Mouse (Mus musculus): ENCODE results near the gene Tmem126a.

Tmem126a gene

DNA sequence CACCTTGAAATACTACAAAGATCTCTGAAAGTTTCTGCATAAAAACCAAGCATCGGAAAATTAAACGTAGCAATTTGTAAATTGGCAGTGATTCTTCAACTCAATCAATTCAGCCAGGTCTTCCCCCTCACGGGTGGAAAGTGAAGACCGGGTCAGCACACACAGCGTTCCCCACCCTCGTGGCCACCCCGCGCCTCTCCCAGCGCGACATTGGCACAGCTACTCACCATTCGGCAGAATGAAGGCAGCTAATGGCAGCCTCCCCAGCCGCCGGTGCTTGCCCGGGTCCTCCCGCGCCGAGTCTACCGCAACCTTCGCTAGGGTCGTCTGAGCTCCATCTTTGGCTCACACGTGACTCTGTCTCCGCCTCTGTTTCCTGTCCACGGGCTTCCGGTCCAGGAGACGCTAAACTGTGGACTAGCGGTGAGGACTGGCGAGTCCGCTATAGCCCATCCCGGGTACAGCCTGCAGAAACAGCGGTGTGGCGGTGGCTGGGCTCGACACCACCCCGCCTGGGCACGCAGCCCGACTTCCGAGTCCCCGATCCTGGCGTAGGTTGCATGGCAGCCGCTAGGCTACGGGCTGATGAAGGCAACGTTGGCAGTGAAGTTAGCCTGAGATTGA, at the start of gene Tmem126a:
Tmem126a (minus strand) TSS at position 385 of the 624 bp plus-strand sequence.
- in situ Hi-C loops (cut with MboI; ENCODE audit: low sequenced_read_pairs): loop anchor here (25.0 kb wide), 1 partner anchor 470 kb away; the partner anchor contains the start of gene Eed

DNA sequence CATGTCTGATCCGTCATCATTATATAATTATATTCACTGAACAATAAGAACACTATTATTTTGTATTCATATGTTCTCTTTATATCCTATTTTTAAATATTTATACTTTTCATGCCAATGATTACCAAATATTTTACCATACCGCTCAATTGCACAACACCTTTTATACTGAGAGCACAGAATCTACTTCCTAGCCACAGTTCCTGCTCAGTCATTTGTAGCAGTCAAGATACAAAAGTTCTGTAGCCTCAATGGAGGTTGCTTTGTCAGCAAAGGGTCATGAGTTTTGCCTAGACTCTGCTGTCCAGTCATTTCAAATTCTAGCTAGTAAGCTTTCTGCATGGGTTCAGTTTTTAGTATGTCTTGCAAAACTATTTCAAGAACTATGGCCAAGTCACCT, 25.6 kb upstream of the Tmem126a start:
- in situ Hi-C loops (cut with MboI; ENCODE audit: low sequenced_read_pairs): no loop called here

DNA sequence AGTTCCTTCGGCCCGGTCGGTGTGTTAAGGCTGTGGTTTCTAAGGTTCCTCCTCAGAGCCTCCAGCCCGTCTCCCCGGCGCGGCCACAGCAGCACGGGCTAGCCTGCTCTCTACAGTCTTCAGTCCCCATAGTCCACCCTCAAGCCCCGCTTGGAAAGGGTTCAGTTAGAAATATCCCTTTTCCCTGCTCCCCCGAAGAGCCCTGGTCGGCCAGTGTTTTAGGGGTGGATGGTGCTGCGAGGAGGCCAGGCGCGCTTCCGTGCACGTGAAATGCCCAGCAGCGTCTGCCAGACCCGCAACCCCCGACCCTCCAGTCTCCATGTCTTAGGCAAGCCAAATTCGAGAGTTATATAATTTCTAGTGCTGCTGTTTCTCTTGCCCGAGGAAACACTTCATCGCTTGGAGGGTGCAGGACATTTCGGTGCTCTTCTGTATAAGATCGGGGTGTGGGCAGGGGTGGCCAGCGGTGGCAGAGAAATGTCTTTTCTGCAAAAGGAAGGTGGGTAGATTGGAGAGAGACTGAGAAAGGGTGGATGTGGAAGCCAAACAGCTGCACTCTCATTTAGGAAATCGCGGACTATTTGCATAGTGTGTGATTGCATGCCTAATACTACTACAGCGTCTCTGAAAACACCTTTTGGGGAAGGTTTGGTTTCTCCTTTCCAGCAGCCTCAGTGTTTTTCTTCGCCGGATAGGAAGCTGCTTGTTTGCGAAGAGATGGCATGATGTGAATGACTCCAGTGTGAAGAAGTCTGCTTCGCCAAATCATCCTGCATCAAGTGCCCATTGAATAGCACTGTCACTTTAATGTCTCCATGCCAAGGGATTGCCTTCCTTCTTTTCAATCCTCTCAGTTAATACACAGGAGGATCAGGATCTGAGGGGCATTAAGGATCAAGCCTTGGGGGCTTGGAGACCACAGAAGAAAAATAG, 19.6 kb upstream of the Tmem126a start, which contains the start of gene Dlg2:
Dlg2 (plus strand) TSS at position 360 of the 933 bp plus-strand sequence.
- in situ Hi-C loops (cut with MboI; ENCODE audit: low sequenced_read_pairs): no loop called here

GRCm38 (mm10) chr7:90475793-90476312, 18.8 kb upstream of the Tmem126a start, which contains the start of gene Tmem126b:
Tmem126b (minus strand) TSS chr7:90476001.
- in situ Hi-C loops (cut with MboI; ENCODE audit: low sequenced_read_pairs): no loop called here

- in situ Hi-C loops (cut with MboI; ENCODE audit: low sequenced_read_pairs): loop anchor here (25.0 kb wide), 1 partner anchor 486 kb away; the partner anchor contains the start of gene Eed
Measured at GRCm38 (mm10) chr7:90473511-90473910, 16.5 kb upstream of the Tmem126a start.

- in situ Hi-C loops (cut with MboI; ENCODE audit: low sequenced_read_pairs): loop anchor here (25.0 kb wide), 1 partner anchor 474 kb away; the partner anchor contains the start of gene Eed
Measured at GRCm38 (mm10) chr7:90461441-90461840, 4.4 kb upstream of the Tmem126a start.

GRCm38 (mm10) chr7:90460930-90461329, 3.9 kb upstream of the Tmem126a start:
- in situ Hi-C loops (cut with MboI; ENCODE audit: low sequenced_read_pairs): loop anchor here (25.0 kb wide), 1 partner anchor 474 kb away; the partner anchor contains the start of gene Eed

DNA sequence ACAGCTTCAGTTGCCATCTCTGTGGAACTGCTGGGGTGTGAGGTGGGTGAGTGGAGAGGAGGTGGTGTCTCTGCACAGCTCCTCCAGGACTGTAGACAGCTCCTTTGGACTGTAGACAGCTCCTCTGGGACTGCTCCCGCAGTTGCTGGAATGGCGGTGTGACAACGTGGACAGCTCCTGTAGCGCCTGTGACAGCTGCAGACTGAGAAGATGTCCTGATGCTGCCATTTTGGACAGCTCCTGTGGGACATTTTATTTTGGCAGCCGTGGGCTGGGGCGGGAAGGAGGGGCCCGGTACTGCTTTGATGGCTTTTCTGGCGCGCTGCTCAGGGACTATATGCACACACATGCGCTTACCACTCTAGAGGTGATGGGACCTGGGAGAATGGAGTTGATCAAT, 3.3 kb upstream of the Tmem126a start:
- in situ Hi-C loops (cut with MboI; ENCODE audit: low sequenced_read_pairs): loop anchor here (25.0 kb wide), 1 partner anchor 473 kb away; the partner anchor contains the start of gene Eed

DNA sequence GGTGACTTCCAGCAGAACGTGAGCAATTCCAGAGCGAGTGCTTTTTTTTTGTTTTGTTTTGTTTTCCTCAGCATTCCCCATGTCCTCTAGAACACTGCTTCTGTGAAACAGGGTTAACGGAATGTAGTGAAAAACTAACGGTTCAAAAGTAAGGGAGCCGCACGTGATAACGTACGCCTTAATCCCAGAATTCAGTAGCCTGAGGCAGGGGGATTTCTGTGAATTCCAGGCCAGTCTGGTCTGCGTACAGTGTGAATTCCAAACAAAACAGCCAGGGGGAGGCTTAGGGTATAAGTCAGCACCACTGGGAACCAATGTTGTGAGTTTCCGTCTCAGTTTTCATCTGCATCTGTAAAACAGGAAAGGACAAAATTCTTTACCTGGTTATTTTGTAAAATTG, 488 bp upstream of the Tmem126a start:
- in situ Hi-C loops (cut with MboI; ENCODE audit: low sequenced_read_pairs): loop anchor here (25.0 kb wide), 1 partner anchor 470 kb away; the partner anchor contains the start of gene Eed

DNA sequence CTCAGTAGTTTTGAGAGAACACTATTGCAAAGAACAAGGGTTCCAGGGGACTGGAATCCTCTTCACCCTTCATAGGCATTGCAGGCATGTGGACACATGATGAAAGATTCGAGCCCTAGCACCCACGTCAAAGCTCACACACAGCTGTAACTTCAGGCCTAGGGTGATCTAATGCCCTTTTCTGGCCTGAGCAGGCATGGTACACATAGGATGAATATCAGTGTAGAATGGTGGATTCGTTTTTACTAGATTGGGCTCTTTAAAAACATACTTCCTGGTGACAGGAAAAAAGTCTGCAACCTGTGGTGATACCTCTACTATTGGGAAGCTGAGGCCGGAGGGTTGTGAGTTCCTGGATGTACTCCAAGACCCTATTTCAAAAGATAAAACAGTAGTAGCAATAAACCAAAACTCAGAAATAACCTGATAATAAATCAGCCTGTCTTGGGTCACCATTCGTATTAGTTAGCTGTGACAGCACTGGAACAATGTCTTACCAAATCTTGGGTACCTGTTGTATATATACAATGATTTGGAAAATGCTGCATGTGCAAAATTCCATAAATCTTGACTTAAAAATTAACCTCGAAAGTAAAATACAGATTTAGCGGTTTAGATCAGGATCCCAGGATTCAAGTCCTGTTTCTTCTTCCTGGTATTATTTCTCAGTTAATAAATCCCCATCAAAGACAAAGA, 732 bp downstream of the Tmem126a start:
- in situ Hi-C loops (cut with MboI; ENCODE audit: low sequenced_read_pairs): loop anchor here (25.0 kb wide), 1 partner anchor 469 kb away; the partner anchor contains the start of gene Eed

DNA sequence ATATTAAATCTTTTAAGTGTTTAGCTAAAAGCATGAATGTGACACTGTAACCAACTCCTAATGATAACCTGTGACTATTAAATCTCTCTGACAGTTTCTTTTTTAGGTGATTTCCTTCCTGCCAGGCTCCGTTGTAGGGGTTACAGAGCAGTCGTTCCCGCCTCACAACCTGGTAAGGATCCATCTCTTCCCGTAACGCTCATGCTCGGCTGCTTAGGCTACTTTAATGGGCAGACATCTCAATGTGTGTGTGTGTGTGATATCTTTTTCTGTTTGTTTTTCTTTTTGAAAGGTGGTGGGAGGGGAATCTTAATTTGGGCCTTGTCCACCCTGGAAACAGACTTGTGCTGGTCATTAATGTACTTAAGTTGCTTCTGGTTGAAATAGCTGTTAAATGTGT, 12.8 kb downstream of the Tmem126a start:
- in situ Hi-C loops (cut with MboI; ENCODE audit: low sequenced_read_pairs): no loop called here

DNA sequence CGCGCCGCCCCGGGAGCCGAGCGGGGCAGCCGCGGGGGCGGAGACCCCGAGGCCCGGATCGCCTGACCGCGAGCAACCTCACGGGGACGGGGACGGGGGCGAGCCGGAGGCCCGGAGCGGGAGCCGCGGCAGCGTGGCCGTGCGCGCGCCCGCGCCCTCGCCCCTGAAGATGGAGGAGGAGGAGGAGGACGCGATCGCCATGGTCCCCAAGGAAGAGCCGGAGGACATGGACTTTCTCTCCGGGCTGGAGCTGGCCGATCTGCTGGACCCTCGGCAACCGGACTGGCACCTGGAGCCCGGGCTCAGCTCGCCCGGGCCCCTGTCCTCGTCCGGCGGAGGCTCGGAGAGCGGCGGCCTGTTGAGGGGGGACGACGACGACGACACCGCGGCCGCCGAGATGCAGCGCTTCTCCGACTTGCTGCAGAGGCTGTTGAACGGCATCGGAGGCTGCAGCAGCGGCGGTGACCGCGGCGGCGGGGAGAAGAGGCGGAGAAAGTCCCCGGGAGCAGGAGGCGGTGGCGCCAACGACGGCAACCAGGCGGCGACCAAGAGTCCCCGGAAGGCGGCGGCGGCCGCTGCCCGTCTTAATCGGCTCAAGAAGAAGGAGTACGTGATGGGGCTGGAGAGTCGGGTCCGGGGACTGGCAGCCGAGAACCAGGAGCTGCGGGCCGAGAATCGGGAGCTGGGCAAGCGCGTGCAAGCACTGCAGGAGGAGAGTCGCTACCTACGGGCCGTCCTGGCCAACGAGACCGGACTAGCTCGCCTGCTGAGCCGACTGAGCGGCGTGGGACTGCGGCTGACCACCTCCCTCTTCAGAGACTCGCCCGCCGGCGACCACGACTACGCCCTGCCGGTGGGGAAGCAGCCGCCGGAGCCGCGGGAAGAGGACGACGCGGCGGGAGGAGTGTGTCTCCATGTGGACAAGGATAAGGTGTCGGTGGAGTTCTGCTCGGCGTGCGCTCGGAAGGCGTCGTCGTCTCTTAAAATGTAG, 13.6 kb downstream of the Tmem126a start:
- in situ Hi-C loops (cut with MboI; ENCODE audit: low sequenced_read_pairs): no loop called here

GRCm38 (mm10) chr7:90442518-90443080, 14.4 kb downstream of the Tmem126a start, which contains the start of gene Crebzf:
Crebzf (plus strand) TSS chr7:90442729.
- in situ Hi-C loops (cut with MboI; ENCODE audit: low sequenced_read_pairs): no loop called here

GRCm38 (mm10) chr7:90442070-90442469, 15.0 kb downstream of the Tmem126a start:
- in situ Hi-C loops (cut with MboI; ENCODE audit: low sequenced_read_pairs): no loop called here

- in situ Hi-C loops (cut with MboI; ENCODE audit: low sequenced_read_pairs): no loop called here
Measured at GRCm38 (mm10) chr7:90440044-90440443, 17.0 kb downstream of the Tmem126a start.

DNA sequence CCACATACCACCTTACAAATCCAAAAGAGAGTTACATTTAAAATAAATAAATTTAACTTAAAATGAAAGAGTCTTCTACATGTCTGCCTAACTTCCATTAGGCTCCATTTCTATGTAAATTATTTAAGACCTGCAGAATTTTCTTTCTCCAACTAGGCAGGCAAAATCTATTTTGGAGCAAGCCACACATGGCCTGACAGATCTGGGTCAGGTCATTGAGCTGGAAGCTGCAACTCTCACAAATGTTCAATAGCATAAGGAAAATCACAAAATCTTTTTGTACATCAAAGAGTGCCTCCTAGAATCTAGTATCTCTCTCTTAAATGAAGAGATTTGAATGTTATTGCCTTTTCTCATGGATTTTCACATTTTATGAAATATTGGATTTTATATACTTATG, 24.8 kb downstream of the Tmem126a start:
- in situ Hi-C loops (cut with MboI; ENCODE audit: low sequenced_read_pairs): no loop called here

DNA sequence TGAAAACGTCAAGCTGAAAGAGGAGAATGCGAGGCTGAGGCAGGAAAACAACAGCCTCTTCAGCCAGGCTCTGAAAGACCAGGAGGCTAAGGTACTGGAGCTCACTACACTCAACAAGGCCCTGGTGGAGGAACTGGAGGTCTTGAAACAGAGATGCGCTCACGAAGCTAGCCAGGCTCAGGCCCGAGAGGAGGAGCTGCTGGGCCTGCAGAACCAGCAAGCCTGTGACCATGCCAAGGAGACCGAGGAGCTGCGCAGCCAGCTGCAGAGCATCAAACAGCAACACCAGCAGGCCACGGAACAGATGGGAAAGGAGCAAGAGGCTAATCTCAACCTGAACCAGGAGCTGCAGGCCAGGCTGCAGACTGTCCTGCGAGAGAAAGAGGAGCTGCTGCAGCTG, 30.0 kb downstream of the Tmem126a start:
- in situ Hi-C loops (cut with MboI; ENCODE audit: low sequenced_read_pairs): no loop called here

DNA sequence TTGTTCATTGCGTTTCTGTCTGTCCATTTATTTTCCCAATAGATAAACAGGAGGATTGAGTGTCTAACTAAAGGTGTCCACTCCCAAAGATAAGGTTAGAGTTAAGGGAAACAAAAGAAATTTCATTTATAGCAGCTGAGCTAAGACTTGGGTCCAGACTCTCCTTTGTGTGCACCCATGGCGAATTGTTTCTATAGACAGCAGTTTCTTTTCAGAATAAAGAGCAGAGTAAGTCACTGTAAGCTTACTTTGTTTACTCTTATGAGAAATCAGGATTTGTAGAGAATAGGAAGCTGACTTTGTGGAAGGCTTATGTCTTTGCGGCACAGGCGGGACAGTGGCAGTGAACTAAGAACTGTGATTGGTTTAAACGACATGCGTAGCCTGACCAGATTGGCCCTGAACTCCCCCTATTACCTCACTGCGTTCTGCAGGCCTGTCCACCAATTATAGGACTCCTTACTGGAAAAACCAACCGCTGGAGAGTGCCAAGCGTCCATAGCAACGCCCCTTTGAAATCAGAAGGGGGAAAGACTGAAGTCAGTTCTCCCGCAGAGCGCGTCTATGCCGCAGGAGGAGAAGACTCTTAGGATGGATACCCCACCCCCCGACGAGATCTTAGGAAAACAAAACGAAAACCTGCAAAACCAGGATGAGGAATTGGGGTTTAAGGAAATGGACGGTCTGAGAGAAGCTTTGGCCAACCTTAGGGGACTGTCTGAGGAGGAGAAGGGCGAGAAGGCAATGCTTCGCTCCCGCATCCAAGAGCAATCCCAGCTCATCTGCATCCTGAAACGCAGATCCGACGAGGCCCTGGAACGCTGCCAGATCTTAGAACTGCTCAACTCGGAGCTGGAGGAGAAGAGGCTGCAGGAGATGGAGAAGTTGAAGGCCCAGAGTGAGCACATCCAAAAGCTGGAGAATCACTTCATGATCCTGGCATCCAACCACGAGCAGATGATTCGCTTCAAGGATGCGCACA, 30.7 kb downstream of the Tmem126a start, which contains the start of gene Ccdc89:
Ccdc89 (plus strand) TSS at position 558 of the 982 bp plus-strand sequence.
- in situ Hi-C loops (cut with MboI; ENCODE audit: low sequenced_read_pairs): no loop called here
